Mouse (Mus musculus): ENCODE results near the gene Htra2. TPM values are rescaled to one million over a fixed set of nuclear protein-coding genes. Genes with fewer than 3 reads are reported as not detected.

Gene Htra2
- polyA plus RNA-seq, 1 experiment from 2014 or later: 68.7 TPM

DNA sequence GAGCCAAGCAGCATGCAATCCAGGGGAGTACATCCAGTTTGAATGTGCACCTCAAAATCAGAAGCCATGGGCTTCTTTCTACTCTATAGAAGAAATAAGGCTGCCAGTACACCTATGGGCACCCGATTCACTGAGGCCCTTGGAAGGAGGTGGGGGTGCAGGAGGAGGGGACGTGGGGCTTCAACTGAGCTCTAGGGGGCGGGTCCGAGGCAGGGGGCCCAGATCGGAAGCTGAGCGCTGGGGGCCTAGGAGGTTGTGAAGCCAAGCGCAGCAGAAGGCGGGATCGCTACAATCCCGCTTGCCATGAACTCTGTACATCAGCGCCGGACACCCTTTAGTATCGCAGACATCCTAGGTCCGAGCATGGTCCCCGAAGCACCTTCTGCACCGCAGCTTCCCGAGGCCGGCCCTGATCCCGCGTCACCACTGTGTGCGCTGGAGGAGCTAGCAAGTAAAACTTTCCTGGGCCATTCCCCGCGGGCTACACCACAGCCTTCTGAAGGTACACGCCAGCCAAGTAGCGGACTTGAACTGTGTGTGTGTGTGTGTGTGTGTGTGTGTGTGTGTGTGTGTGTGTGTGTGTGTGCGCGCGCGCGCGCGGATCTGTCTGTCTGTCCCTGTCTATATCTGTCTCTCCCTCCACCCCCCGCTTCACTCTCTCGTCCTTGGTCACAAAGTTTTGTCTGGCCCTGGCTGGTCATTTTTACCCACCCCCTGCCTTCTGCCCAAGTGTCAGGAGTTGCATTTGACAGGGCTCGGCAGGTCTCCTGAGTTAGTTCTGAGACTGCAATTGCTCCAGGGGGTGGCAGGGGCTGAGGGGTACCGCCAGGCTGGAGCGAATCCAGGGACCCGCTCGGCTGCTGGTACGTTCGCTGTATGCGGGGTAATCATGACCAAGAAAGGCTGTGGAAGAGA, 31.3 kb upstream of the Htra2 start, which contains the start of gene Lbx2:
Gene Lbx2, plus strand, starts transcription at position 247 of the 915 bp plus-strand sequence.
- H3K27me3 ChIP-seq: peaks cover 82% of the 10 kb centered on the region
- H3K4me1 ChIP-seq (replicated peaks): peaks cover 52% of the 10 kb centered on the region
- H3K36me3 ChIP-seq: peaks cover 14% of the 10 kb centered on the region
- peak within 1 kb of the TSS; percentile 24 for H3K9ac ChIP-seq (replicated peaks)
- H3K4me3 ChIP-seq (replicated peaks): peak within 1 kb of the TSS; percentile 32
- H3K4me2 ChIP-seq: peak within 1 kb of the TSS; percentile 60
- ATAC-seq (ENCODE audit: insufficient number of reproducible peaks, insufficient read depth, low FRiP score, low TSS enrichment, low read depth): no peak
- no peaks in the 10 kb centered on the region for H3K9me3 ChIP-seq
- whole genome bisulfite sequencing: 1% methylated on average over 35 of the region's 42 CpGs
- H3K27ac ChIP-seq: no peak within 1 kb of the TSS

DNA sequence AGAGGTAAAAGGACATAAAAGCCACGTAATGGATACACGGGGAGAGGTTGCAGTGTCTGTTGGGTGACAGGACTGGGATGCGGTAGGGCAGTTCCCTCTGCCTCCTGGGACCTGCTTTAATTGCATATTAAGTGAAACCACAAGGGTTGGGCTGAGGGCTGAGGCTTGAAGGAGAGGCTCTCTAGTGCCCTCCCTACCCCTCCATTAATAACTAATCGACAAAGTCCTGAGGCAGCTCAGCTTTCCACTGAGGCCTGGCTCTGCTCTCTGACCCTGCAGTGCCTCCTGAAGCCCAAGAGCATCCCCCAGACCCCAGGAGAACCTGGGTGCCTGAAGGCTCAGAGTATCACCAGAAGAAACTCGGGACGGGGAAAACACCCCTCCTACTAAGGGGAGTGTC, 29.4 kb upstream of the Htra2 start:
- ATAC-seq (ENCODE audit: insufficient number of reproducible peaks, insufficient read depth, low FRiP score, low TSS enrichment, low read depth): no peak
- no peaks in the 10 kb centered on the region for H3K9me3 ChIP-seq
- 5% methylated on average over 6 of the region's 6 CpGs for WGBS
- no peak overlapping the region for H3K9ac ChIP-seq (replicated peaks)
- H3K4me2 ChIP-seq: no peak overlapping the region
- peaks cover 54% of the 10 kb centered on the region for H3K4me1 ChIP-seq (replicated peaks)
- peaks cover 30% of the 10 kb centered on the region for H3K36me3 ChIP-seq
- no peak overlapping the region for H3K4me3 ChIP-seq (replicated peaks)
- H3K27ac ChIP-seq: no peak overlapping the region
- H3K27me3 ChIP-seq: peaks cover 72% of the 10 kb centered on the region

DNA sequence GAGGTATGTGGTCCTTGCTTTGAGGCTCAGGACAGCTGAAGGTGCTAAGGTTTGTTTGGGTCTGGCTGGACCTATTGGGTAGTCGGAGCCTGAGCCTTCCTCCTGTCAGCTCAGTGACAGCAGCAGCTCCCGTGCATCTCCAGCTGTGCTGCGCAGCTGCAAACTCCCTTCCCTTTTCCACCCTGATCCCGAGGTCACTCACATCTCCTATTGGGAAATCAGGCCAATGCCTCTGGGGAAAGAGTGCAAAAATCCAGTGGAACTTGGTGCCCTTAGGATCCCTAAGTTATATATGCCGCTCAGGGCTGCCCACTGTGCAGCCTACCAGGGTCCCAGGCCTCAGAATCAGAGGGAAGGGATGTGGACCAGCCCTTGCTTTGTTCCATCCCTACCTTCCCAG, 28.4 kb upstream of the Htra2 start:
- H3K9ac ChIP-seq (replicated peaks): 0 out of 2 replicates have a peak overlapping the region, but pooled peaks have one; percentile 14
- peaks cover 62% of the 10 kb centered on the region for H3K4me1 ChIP-seq (replicated peaks)
- 17% methylated on average over 5 of the region's 5 CpGs for WGBS
- ATAC-seq (ENCODE audit: insufficient number of reproducible peaks, insufficient read depth, low FRiP score, low TSS enrichment, low read depth): no peak
- H3K27me3 ChIP-seq: peaks cover 64% of the 10 kb centered on the region
- peaks cover 30% of the 10 kb centered on the region for H3K36me3 ChIP-seq
- H3K27ac ChIP-seq: no peak overlapping the region
- no peak overlapping the region for H3K4me2 ChIP-seq
- H3K4me3 ChIP-seq (replicated peaks): no peak overlapping the region
- no peaks in the 10 kb centered on the region for H3K9me3 ChIP-seq

DNA sequence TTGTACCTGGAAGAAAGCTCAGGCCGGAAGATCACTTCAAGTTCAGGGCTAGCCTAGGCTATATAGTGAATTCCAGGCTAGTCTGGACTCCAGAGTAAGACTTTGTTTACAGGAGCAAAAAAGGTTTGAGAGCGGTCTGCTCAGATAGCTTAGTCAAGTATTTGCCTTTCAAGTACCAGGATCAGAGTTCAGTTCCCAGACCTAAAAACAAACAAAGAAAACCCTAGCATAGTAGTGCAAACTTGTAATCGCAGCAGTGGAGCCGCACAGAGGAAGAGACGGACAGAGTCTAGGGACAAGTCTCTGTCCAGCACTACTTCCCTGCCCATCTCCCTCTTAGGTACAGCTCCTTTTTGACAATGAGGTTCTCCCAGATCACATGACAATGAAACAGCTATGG, 25.1 kb upstream of the Htra2 start:
- Histone ChIP-seq H3K36me3 (peaks cover 30% of the 10 kb centered on the region), H3K27ac (no peak overlapping the region), H3K4me3 (replicated peaks) (no peak overlapping the region), H3K4me2 (no peak overlapping the region), H3K4me1 (replicated peaks) (peaks cover 42% of the 10 kb centered on the region), H3K9me3 (no peaks in the 10 kb centered on the region), H3K9ac (replicated peaks) (no peak overlapping the region), H3K27me3 (peaks cover 46% of the 10 kb centered on the region)
- WGBS: 91% methylated on average over 5 of the region's 5 CpGs
- no peak for ATAC-seq (ENCODE audit: insufficient number of reproducible peaks, insufficient read depth, low FRiP score, low TSS enrichment, low read depth)

DNA sequence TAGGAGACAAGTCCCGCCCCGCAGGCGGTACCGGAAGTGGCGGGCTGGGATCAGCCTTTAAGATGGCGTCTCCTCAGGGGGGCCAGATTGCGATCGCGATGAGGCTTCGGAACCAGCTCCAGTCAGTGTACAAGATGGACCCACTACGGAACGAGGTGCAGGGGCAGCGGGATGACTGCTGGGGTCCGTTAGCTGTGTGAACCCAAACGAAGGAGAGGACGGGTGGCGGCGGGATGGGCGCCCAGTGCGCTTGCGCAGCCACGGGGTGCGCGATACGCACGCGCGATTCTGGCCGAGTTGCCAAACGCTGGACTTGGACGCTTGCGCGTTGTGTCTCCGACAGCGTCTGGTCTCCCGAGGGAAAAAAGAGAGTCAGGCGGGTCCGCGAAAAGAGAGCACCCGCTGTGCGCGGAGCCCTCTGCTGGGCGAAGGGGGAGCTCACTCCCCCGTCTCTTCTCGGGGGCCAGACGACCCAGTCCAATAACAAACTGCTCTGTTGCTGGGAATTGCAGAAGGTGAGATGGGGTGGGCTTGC, 23.3 kb upstream of the Htra2 start:
- H3K36me3 ChIP-seq: peaks cover 30% of the 10 kb centered on the region
- H3K9me3 ChIP-seq: no peaks in the 10 kb centered on the region
- H3K4me1 ChIP-seq (replicated peaks): peaks cover 26% of the 10 kb centered on the region
- H3K27ac ChIP-seq: peak overlapping the region; percentile 85
- ATAC-seq (ENCODE audit: insufficient number of reproducible peaks, insufficient read depth, low FRiP score, low TSS enrichment, low read depth): peak; percentile 90
- peak overlapping the region; percentile 73 for H3K4me3 ChIP-seq (replicated peaks)
- WGBS: under 1% methylated on average over 46 of the region's 46 CpGs
- H3K9ac ChIP-seq (replicated peaks): peak overlapping the region; percentile 86
- peak overlapping the region; percentile 93 for H3K4me2 ChIP-seq
- peaks cover 45% of the 10 kb centered on the region for H3K27me3 ChIP-seq

DNA sequence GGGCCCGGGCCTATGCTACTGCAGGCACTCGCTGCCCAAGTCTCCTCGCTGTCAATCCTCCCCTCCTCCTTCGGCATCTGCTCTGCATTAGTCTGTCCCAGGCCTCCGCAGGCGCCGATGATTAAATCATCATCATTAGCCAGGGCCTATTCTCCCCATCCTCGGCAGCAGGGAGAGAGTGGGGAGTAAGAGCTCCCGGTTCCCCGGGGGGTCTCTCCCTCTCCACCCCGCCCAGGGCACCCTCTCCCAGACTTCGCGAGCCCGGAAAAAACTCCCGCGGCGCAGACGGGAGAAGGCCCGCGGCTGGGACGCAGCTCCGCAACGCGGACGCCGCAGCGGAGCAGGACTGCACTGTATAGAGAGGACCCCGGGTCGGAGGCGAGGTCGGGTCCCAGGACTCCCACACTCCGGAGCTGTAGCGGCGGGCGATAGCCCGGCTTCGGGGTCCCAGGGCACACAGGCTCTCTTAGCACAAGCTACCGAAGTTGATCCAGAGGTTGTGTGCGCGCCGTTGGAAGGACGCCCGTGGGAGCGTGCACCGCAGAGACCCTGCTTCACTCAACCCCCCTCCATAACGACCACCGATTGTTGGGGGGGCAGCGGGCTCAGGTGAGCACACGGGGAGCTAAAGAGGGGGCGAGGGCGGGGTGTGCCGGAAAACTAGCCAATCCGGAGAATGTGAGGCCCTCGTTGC, 22.7 kb upstream of the Htra2 start, which contains the start of gene Pcgf1:
Gene Pcgf1, plus strand, starts transcription at position 240 of the 694 bp plus-strand sequence.
- WGBS: under 1% methylated on average over 54 of the region's 54 CpGs
- Histone ChIP-seq H3K4me1 (replicated peaks) (peaks cover 21% of the 10 kb centered on the region), H3K4me3 (replicated peaks) (peak within 1 kb of the TSS; percentile 73), H3K4me2 (peak within 1 kb of the TSS; percentile 93), H3K36me3 (peaks cover 30% of the 10 kb centered on the region), H3K9ac (replicated peaks) (peak within 1 kb of the TSS; percentile 86), H3K27ac (peak within 1 kb of the TSS; percentile 85), H3K27me3 (peaks cover 45% of the 10 kb centered on the region), H3K9me3 (no peaks in the 10 kb centered on the region)
- peak; percentile 77 for ATAC-seq (ENCODE audit: insufficient number of reproducible peaks, insufficient read depth, low FRiP score, low TSS enrichment, low read depth)

DNA sequence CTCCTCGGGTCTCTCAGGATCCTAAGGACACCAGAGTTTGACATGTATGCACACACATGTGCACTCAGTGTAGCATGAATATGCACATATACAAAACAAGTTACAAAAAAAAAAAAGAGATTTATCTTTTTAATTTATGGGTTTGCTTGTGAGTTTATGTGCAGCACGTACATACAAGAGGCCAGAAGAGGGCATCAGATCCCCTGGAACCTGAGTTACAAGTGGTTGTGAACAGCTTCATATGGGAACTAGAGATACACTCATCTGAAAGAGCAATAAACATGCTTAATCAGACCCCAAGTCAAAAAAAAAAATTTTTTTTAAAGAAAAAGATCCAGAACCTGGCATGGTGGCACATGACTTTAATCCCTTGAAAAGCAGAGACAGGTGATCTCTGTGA, 19.9 kb upstream of the Htra2 start:
- Histone ChIP-seq H3K27me3 (peaks cover 66% of the 10 kb centered on the region), H3K36me3 (peaks cover 3% of the 10 kb centered on the region), H3K9me3 (no peaks in the 10 kb centered on the region), H3K4me2 (no peak overlapping the region), H3K9ac (replicated peaks) (no peak overlapping the region), H3K4me1 (replicated peaks) (peaks cover 32% of the 10 kb centered on the region), H3K4me3 (replicated peaks) (no peak overlapping the region), H3K27ac (no peak overlapping the region)
- ATAC-seq (ENCODE audit: insufficient number of reproducible peaks, insufficient read depth, low FRiP score, low TSS enrichment, low read depth): no peak
- WGBS: 20% methylated on average over 2 of the region's 2 CpGs

DNA sequence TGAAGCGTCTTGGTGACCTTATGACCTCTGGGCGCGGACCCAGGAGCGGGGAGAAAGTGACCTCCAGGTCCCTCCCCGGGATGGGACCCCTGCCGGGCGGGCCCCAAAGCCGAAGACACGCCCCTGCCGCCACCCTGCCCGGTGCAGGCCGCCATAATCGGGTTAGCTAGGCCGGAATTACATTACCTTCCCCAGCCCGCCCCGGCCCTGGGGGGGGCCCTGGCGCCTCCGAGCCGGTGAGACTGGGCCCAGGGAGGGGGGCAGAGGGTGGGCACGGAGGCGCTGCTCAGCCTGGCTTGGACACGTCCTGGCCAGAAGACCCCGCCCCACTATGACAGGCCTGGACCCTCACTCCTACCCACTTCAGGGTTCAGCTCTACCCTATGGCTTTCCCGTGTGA, 16.1 kb upstream of the Htra2 start:
- ATAC-seq (ENCODE audit: insufficient number of reproducible peaks, insufficient read depth, low FRiP score, low TSS enrichment, low read depth): no peak
- Histone ChIP-seq H3K4me2 (peak overlapping the region; percentile 46), H3K4me3 (replicated peaks) (peak overlapping the region; percentile 17), H3K9ac (replicated peaks) (peak overlapping the region; percentile 18; the same call in 1 of the 2 replicates), H3K9me3 (no peaks in the 10 kb centered on the region), H3K4me1 (replicated peaks) (peaks cover 28% of the 10 kb centered on the region), H3K27me3 (peaks cover 97% of the 10 kb centered on the region), H3K27ac (no peak overlapping the region), H3K36me3 (no peaks in the 10 kb centered on the region)
- WGBS: 2% methylated on average over 24 of the region's 24 CpGs

DNA sequence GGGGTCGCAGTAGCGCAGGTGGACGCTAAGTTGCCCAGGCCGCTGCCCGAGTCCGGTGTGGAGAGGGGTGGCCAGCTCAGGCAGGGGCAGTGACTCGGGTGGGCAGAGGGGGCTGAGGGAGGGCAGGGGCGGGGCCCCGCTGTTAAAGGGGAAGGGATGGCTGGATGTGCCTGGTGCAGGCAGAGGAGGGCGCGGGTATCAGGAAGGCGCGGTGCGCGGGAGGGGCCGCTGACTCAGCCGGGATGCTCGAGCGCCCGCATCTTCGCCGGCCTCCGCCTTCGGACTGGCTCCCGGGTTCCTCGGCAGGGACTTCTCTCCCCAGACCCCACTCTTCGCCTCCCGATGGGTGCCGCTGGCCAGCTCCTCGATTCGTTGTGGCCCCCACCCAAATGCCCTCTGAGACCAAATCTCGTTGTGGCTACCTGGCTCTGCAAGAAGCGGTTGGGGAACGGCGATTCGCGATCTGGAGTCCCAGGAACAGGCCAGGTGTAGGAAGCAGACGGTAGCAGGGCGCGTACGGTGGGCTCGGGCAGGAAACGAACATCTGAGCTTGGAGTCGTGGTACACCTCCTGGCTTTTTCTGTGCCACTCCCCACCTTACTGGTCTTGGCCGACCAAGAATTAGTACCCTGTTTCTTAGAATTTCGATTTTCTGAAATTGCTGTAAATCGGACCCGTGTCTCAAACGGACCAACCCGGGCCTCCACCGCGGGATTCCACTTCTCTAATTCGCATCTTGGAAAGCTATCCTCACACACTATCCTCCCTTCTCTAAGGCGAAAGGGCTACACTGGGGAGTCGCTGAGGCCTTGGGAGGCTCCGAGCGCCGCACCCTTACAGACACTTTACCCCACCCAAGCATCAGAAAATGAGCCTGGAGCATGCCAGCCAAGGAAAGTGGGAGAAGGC, 15.5 kb upstream of the Htra2 start:
- WGBS: under 1% methylated on average over 58 of the region's 58 CpGs
- Histone ChIP-seq H3K4me3 (replicated peaks) (peak overlapping the region; percentile 29), H3K27ac (no peak overlapping the region), H3K4me1 (replicated peaks) (peaks cover 28% of the 10 kb centered on the region), H3K9me3 (no peaks in the 10 kb centered on the region), H3K36me3 (no peaks in the 10 kb centered on the region), H3K27me3 (peaks cover 97% of the 10 kb centered on the region), H3K4me2 (peak overlapping the region; percentile 46), H3K9ac (replicated peaks) (peak overlapping the region; percentile 18; the same call in 1 of the 2 replicates)
- ATAC-seq (ENCODE audit: insufficient number of reproducible peaks, insufficient read depth, low FRiP score, low TSS enrichment, low read depth): no peak

DNA sequence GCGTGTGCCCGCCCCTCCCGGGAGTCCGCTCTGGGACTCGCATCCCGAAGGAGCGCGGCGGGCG, 15.0 kb upstream of the Htra2 start, which contains the start of gene Tlx2:
Gene Tlx2, minus strand, starts transcription at position 47 of the 64 bp plus-strand sequence.
- Histone ChIP-seq H3K36me3 (no peaks in the 10 kb centered on the region), H3K27me3 (peaks cover 99% of the 10 kb centered on the region), H3K9ac (replicated peaks) (peak within 1 kb of the TSS; percentile 18; the same call in 1 of the 2 replicates), H3K4me3 (replicated peaks) (peak within 1 kb of the TSS; percentile 29), H3K4me1 (replicated peaks) (peaks cover 28% of the 10 kb centered on the region), H3K4me2 (peak within 1 kb of the TSS; percentile 46), H3K27ac (no peak within 1 kb of the TSS), H3K9me3 (no peaks in the 10 kb centered on the region)
- WGBS: 0% methylated on average over 10 of the region's 10 CpGs
- no peak for ATAC-seq (ENCODE audit: insufficient number of reproducible peaks, insufficient read depth, low FRiP score, low TSS enrichment, low read depth)
